ENCODE assay signal across 15 mouse cellular contexts in the genomic region with DNA sequence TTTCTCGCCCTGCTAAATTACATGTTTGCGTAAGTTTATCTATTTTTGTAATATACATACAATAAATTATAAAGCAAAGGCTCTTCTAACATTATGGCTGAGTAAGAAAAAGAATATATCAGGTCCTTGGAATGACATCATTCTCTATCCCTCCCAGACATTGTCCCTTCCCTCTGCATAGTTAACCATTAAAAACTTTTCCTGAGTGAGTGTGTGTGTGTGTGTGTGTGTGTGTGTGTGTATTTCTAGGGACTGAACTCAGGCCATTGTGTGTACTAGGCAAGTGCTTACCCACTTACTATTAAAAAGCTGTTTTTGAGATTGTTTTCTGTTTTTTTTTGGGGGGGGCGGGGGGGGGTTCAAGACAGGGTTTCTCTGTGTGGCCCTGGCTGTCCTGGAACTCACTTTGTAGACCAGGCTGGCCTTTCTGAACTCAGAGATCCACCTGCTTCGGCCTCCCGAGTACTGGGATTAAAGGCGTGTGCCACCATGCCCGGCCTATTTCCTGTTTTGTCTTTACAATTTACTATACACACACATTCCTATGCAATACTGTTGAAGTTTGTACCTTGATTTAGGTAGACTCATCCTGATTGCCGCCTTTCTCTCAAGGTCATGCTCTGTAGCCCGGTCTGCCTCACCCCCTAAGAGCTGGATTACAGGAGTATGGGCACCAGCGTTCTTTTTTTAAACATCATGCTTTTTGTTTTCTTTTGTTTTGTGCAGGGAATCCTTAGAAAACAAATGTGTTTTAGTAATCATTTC. TPM values are rescaled to one million over a fixed set of nuclear protein-coding genes. Genes with fewer than 3 reads are reported as not detected.
DNase-seq lines count a peak whose midpoint lies in the region; ATAC-seq and TF ChIP-seq lines count a peak whose summit lies in the region.
"Had no signal": no experiment of that assay in that cellular context is flagged by ENCODE, and none has a peak within 500 bp of the region (broad histone marks: within the 10 kb centered on the region; RNA-seq: fewer than 3 reads in every experiment).

No protein-coding gene starts in this region.

- intact Hi-C loops in heart, postnatal 36 days (cut with DNase I): no loop called here

- no peaks in the 10 kb centered on the region for H3K27me3 ChIP-seq in liver, adult 2 months (ENCODE audit: control insufficient read depth, insufficient read depth, low read length)
- H3K27me3 ChIP-seq in intestine, embryonic 14.5 days (replicated peaks; ENCODE audit: control insufficient read depth, insufficient read depth, low read length): no peaks in the 10 kb centered on the region
- H3K27me3 ChIP-seq in kidney, embryonic 16.5 days (ENCODE audit: insufficient read depth, low read length): no peaks in the 10 kb centered on the region
- H3K27me3 ChIP-seq in liver, postnatal 0 days (ENCODE audit: insufficient read depth, low read length): 0 out of 2 replicates have a peak, but pooled peaks cover 5% of the 10 kb centered on the region

- peaks cover 15% of the 10 kb centered on the region for H3K4me1 ChIP-seq in liver, adult 2 months (ENCODE audit: control insufficient read depth, insufficient read depth, low read length)
- peaks cover 12% of the 10 kb centered on the region for H3K4me1 ChIP-seq in intestine, embryonic 14.5 days (replicated peaks; ENCODE audit: control insufficient read depth, insufficient read depth, low read length)
- peaks cover 41% of the 10 kb centered on the region for H3K4me1 ChIP-seq in kidney, embryonic 16.5 days (ENCODE audit: insufficient read depth, low read length)
- H3K4me1 ChIP-seq in liver, postnatal 0 days (ENCODE audit: insufficient read depth): peaks cover 8% of the 10 kb centered on the region; the same call in 1 of the 2 replicates

- ATAC-seq in intestine, embryonic 14.5 days (replicated peaks; ENCODE audit: low FRiP score, low TSS enrichment, low read depth): no peak
- no peak for ATAC-seq in kidney, embryonic 16.5 days (ENCODE audit: low FRiP score, low TSS enrichment)
- ATAC-seq in liver, postnatal 0 days: no peak

- no peaks in the 10 kb centered on the region for H3K9me3 ChIP-seq in intestine, embryonic 14.5 days (ENCODE audit: control insufficient read depth, low read length)
- H3K9me3 ChIP-seq in kidney, embryonic 16.5 days (ENCODE audit: low read length): no peaks in the 10 kb centered on the region
- no peaks in the 10 kb centered on the region for H3K9me3 ChIP-seq in liver, postnatal 0 days (ENCODE audit: low read length)

- peak overlapping the region; percentile 89 for H3K27ac ChIP-seq in liver, adult 2 months (replicated peaks; ENCODE audit: insufficient read depth, low read depth, low read length)
- peak overlapping the region; percentile 89; the same call in 1 of the 2 replicates for H3K27ac ChIP-seq in intestine, embryonic 14.5 days (ENCODE audit: low read depth)
- peak overlapping the region; percentile 88 for H3K27ac ChIP-seq in kidney, embryonic 16.5 days (ENCODE audit: low read length)
- peak overlapping the region; percentile 29; the same call in 1 of the 2 replicates for H3K27ac ChIP-seq in liver, postnatal 0 days (ENCODE audit: low read depth)
- H3K27ac ChIP-seq: heart, adult 2 months had no signal

- H3K4me2 ChIP-seq in intestine, embryonic 14.5 days (ENCODE audit: low read length): peak overlapping the region; percentile 86
- peak overlapping the region; percentile 83 for H3K4me2 ChIP-seq in kidney, embryonic 16.5 days (replicated peaks; ENCODE audit: low read depth, low read length)
- H3K4me2 ChIP-seq in liver, postnatal 0 days (ENCODE audit: low read depth, low read length): peak overlapping the region; percentile 91

- peaks cover 14% of the 10 kb centered on the region; the same call in 1 of the 2 replicates for H3K79me2 ChIP-seq in liver, adult 2 months (ENCODE audit: control insufficient read depth, insufficient read depth, low read length)

- H3K36me3 ChIP-seq in liver, adult 2 months (ENCODE audit: control insufficient read depth, insufficient read depth, low read length): no peaks in the 10 kb centered on the region; the same call in 1 of the 2 replicates
- H3K36me3 ChIP-seq in intestine, embryonic 14.5 days (ENCODE audit: control insufficient read depth, insufficient read depth, low read length): no peaks in the 10 kb centered on the region
- H3K36me3 ChIP-seq in kidney, embryonic 16.5 days (ENCODE audit: insufficient read depth, low read length): no peaks in the 10 kb centered on the region
- H3K36me3 ChIP-seq in liver, postnatal 0 days (replicated peaks; ENCODE audit: insufficient read depth, low read length): no peaks in the 10 kb centered on the region

- TF ChIP-seq POLR2A in liver, adult 2 months (IDR thresholded peaks at IDR 0.05; ENCODE audit: extremely low read depth, insufficient read depth, low read length): no peak

- TF ChIP-seq EP300 in liver, postnatal 0 days (IDR thresholded peaks at IDR 0.05; ENCODE audit: low read depth): no peak

- no peak overlapping the region; the same call in 1 of the 2 replicates for H3K4me3 ChIP-seq in liver, adult 2 months (ENCODE audit: insufficient read depth, low read depth, low read length)
- H3K4me3 ChIP-seq in intestine, embryonic 14.5 days (ENCODE audit: low read depth, low read length): no peak overlapping the region
- peak overlapping the region; percentile 87; the same call in 1 of the 2 replicates for H3K4me3 ChIP-seq in kidney, embryonic 16.5 days (ENCODE audit: low read length)
- H3K4me3 ChIP-seq in liver, postnatal 0 days (ENCODE audit: low read depth, low read length): no peak overlapping the region
- H3K4me3 ChIP-seq: heart, adult 2 months had no signal

- peak; percentile 72 for DNase-seq in liver, adult 2 months (ENCODE audit: extremely low read depth, low read depth, low spot score)
- no peak for DNase-seq in liver
- DNase-seq in intestine, embryonic 14.5 days (ENCODE audit: low spot score): no peak
- no peak for DNase-seq in liver, postnatal 0 days
- no peak for DNase-seq in frontal cortex, postnatal 10 days (ENCODE audit: low spot score in 2 of 2)
- no peak for DNase-seq in heart, postnatal 36 days
- DNase-seq in heart, postnatal 4 days: no peak
- DNase-seq: adrenal gland, adult 2 months; cerebellum, adult 9-10 months; heart, adult 2 months; right cerebral cortex, postnatal 4 days had no signal

- peak overlapping the region; percentile 61; the same call in 1 of the 2 replicates for H3K9ac ChIP-seq in liver, adult 2 months (ENCODE audit: low read depth, low read length)
- no peak overlapping the region for H3K9ac ChIP-seq in intestine, embryonic 14.5 days (ENCODE audit: low read length)
- H3K9ac ChIP-seq in kidney, embryonic 16.5 days (replicated peaks; ENCODE audit: low read length): no peak overlapping the region
- H3K9ac ChIP-seq in liver, postnatal 0 days (replicated peaks): no peak overlapping the region

- TF ChIP-seq CTCF in liver, adult 2 months (IDR thresholded peaks at IDR 0.05; ENCODE audit: low read depth, low read length): no peak
- TF ChIP-seq CTCF in liver, postnatal 0 days (IDR thresholded peaks at IDR 0.05; ENCODE audit: low read depth): no peak

- 32% methylated on average over 10 of the region's 10 CpGs for WGBS in liver, adult 2 months
- WGBS in intestine, embryonic 14.5 days: 78% methylated on average over 10 of the region's 10 CpGs
- 70% methylated on average over 10 of the region's 10 CpGs for WGBS in kidney, embryonic 16.5 days
- WGBS in liver, postnatal 0 days (ENCODE audit: insufficient replicate concordance): 60% methylated on average over 10 of the region's 10 CpGs

RNA-seq across cellular contexts. Expression of gene Sh3d19, which starts 2.6 kb away (rescaled TPM):
- total RNA-seq in liver, adult 2 months (2014; rRNA removed): 40.1 and 58.3 TPM in 2 replicates
- polyA plus RNA-seq in liver, adult 2 months (2012; rRNA removed): 52.0 and 55.3 TPM in 2 replicates
- polyA plus RNA-seq in intestine, embryonic 14.5 days (2014; fragmentation: Nextera tagmentation; extraction: Ambion mirVana): 47.3 and 55.4 TPM in 2 replicates
- 27.4 and 28.5 TPM in 2 replicates for polyA plus RNA-seq in kidney, embryonic 16.5 days (2015; fragmentation: Nextera tagmentation; extraction: Ambion mirVana)
- polyA plus RNA-seq in liver, postnatal 0 days (2015; fragmentation: Nextera tagmentation; extraction: Ambion mirVana): 10.2 and 11.4 TPM in 2 replicates
- total RNA-seq in heart, postnatal 36 days (2021): 10 to 100 TPM; 23.0 to 32.4 TPM
- total RNA-seq in heart, postnatal 4 days (2021): 10 to 100 TPM; 21.4 to 21.5 TPM

RNA-seq across cellular contexts. Expression of gene Prss48, which starts 28.7 kb away (rescaled TPM):
- total RNA-seq in liver, adult 2 months (2014; rRNA removed): not detected in 2 replicates
- not detected in 2 replicates for polyA plus RNA-seq in liver, adult 2 months (2012; rRNA removed)
- polyA plus RNA-seq in intestine, embryonic 14.5 days (2014; fragmentation: Nextera tagmentation; extraction: Ambion mirVana): 0.44 and 0.58 TPM in 2 replicates
- polyA plus RNA-seq in kidney, embryonic 16.5 days (2015; fragmentation: Nextera tagmentation; extraction: Ambion mirVana): 0.19 and 0.27 TPM in 2 replicates
- polyA plus RNA-seq in liver, postnatal 0 days (2015; fragmentation: Nextera tagmentation; extraction: Ambion mirVana): not detected in 2 replicates
- total RNA-seq in heart, postnatal 36 days (2021): not detected
- total RNA-seq in heart, postnatal 4 days (2021): not detected
- total RNA-seq: adrenal gland, adult 2 months; heart, adult 2 months; heart, postnatal 25 days; layer of hippocampus, adult 8-10 months; megakaryocyte, adult 5-6 weeks had no signal
- polyA plus RNA-seq: adrenal gland, adult 2 months; heart, adult 2 months had no signal

Comparison
In these comparisons a context has a peak if more than half of its experiments do, and no peak if none do; other contexts are left out.
1. H3K27ac ChIP-seq: peak in every context shown above with its lines; median percentile 89 in liver, adult 2 months; 89 in intestine, embryonic 14.5 days; 88 in kidney, embryonic 16.5 days; 29 in liver, postnatal 0 days.